Mouse (Mus musculus) brain, embryonic 18.5 days (tissue): ENCODE measurements around the gene Cyp1a1.

Experiments
- DNase-seq: peaks from one replicate; pipeline ENCODE4 v3.0.0-alpha.2; 2012; ENCODE audit warnings: low read depth, low spot score

Gene Cyp1a1

GRCm38 (mm10) chr9:57687751-57688150, at the start of gene Cyp1a1:
Gene Cyp1a1 (plus strand): TSS chr9:57687928.
- DNase-seq = no peak

DNA sequence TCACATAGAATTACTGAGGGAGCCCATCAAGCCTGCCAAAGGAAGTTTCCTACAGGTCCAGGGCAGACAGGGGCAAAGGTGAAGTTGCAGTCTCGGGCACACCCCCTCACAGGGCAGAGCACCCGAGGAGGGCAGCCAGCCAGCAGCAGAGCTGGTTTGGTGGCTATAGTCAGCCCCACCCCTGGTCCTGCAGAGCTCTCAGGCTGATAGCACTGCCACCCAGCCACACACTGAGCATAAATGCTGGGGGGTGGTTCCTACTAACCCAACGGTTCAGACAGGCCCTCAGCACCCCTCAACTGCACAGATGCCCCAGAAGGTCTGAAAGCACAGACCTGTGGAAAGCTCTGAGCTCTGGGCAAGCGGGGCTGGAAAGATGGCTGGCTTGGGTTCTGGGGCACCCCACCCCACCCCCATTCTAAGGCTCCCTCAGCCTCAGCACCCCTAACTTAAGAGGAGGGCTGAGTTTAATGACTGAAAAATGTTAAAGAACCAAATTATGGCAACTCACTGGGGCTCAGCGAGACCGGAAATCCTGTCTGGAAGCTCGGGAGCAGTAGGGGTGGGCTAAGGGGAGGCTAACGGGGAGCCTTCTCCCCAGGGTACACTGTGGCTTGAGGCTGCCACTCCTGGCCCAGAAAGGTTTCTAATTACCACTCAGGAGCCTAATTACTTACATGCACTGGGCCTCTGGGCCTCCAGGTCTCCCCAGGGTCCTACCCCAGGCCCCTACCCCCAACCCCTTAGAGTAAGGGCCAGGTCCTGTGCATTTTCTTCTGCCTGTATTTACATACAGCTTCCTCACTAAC, 48.9 kb upstream of the Cyp1a1 start:
- DNase-seq = no peak

GRCm38 (mm10) chr9:57639661-57640328, 47.9 kb upstream of the Cyp1a1 start:
- DNase-seq = no peak

GRCm38 (mm10) chr9:57640384-57640783, 47.3 kb upstream of the Cyp1a1 start:
- no peak for DNase-seq

DNA sequence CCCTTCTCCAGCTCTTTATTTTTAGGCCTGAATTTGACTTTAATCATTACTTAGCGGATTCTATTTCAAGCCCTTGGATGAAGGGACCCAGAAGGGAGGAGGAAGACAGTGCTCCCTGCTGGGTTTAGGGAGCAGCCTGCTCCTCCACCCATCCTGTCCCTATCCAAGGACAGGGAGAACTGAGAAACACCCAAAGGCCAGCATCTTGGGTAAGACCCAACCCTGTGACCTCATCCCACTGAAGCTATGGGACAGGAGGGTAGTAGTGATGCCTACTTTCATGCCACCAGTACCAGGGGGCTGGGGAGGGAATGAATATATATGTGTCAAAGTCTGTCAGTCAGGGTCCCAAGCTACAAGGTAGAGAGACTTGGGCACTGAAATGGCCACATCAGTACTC, 46.7 kb upstream of the Cyp1a1 start:
- no peak for DNase-seq

DNA sequence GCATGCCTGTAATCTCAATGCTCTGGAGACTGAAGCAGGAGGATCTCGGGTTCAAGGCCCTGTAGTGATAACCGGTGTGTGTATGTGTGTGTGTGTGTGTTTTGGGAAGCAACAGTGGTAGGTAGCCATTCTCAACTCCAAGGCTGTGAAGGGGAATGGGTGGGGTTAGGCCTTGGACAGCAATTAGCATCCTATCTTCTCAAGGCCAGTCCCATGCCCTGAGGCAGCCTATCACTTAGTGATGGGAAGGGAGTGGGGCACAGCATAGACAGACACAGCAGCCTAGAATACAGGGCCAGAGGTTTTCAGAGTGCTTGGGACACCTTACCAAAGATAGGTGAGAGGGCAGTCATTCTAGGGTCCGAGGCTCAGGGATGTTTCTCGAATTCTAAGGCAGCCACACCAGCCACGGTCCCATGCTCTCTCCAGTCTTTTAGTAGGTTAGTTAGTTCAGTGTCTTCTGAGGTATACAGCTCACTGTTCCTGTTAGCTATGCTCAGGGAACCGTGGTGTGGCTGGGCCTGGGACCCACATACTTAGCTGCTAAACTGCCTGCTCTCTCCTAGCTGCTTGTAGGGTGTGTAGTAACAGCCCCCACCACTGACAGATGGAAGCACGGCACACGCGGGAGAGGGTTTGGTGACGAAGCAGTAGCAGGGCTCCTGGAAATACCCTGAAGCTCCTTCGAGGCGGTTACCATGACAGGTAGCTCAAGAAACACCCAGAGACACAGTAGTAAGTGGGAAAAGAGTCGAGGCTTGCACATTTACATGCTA, 45.8 kb upstream of the Cyp1a1 start:
- DNase-seq = no peak

GRCm38 (mm10) chr9:57643169-57643855, 44.4 kb upstream of the Cyp1a1 start:
- no peak for DNase-seq

DNA sequence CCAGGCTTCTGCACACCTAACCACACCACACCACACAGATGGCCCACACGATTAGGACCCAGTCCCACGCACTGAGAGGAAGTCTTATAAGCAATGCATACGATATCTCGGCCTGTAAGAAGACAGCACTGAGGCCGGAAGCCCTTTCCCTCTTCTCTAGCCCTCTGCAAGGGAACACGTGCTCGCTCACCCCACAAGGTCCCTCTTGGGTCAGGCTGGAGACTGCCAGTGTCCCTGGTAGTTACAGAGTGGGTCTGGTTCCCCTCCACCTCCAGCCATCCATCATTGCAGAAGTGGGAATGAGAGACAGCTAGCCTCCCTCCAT, 43.9 kb upstream of the Cyp1a1 start:
- no peak for DNase-seq

DNA sequence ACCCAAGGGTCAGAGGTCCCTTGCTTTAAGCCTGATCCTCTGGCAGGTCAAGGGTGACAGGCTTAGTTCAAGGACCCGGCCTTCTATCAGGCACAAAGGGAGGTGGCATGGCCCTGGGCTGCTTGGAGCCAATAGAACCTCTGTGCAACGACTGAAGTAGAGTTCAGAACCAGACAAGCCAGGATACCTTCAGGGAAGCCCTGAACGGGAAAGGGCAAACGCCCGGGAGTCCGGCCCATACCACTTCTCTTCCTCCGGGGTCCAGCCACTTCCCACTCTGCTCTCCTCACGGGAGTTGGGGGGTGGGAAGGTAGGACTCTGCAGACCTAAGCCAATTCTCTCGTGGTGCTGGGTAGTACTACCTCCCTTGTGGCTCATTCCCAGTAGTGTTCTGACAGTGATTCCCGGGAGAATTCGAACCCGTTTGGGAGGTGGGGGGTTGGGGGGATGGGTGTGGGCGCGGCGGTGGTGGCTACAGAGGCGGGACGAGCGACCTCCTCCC, 43.2 kb upstream of the Cyp1a1 start:
- DNase-seq = no peak

- DNase-seq = peak; percentile 76
Measured at GRCm38 (mm10) chr9:57644944-57645893, 42.5 kb upstream of the Cyp1a1 start.

GRCm38 (mm10) chr9:57646551-57647103, 41.1 kb upstream of the Cyp1a1 start:
- DNase-seq = no peak

GRCm38 (mm10) chr9:57647286-57648108, 40.2 kb upstream of the Cyp1a1 start:
- DNase-seq = no peak

GRCm38 (mm10) chr9:57650130-57650785, 37.5 kb upstream of the Cyp1a1 start:
- no peak for DNase-seq

GRCm38 (mm10) chr9:57650786-57651311, 36.9 kb upstream of the Cyp1a1 start:
- DNase-seq = no peak

GRCm38 (mm10) chr9:57652351-57652750, 35.4 kb upstream of the Cyp1a1 start:
- DNase-seq = no peak

DNA sequence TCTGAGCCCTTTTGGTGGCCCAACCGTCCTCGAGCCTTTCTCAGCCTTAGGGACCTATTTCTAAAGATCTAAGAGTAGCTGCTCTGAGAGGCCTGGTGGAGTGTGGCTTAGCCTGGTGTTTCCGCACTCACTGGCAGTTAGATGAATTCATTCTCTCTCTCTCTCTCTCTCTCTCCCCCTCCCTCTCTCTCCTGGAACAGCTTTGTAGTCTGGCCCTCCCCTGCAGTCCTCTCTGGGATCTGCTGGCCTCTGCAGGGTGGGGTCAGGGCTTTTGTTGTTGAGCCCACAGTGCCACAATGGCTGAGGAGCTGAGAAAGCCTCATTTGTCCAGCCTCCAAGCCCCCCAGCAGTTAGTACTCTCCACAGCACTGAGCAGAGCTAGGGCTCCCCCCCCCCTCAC, 34.9 kb upstream of the Cyp1a1 start:
- DNase-seq = no peak

DNA sequence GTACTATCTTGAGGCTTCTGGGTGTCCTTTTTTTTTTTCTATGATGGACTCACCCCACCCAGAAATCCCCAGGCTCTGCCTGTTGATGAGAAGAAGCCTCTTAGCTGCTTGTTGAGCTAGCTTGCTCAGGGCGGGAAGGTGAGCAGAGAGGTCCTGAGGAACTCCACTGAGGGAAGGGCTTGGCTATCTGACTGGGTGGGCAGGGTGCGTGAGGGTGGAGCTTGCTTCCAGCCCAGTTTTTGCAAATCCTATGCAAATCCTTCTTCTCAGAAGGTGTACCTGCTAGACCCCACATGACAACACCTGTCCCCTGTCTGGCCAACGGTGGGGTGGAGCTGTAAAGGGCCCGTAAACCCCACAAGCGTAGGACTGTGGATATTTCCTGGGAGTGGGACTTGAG, 34.4 kb upstream of the Cyp1a1 start, which contains the start of gene Csk:
Gene Csk, minus strand, starts transcription at position 349 of the 400 bp plus-strand sequence.
- no peak for DNase-seq

- no peak for DNase-seq
Measured at GRCm38 (mm10) chr9:57654966-57655365, 32.8 kb upstream of the Cyp1a1 start.
